Mouse (Mus musculus): ENCODE data around the gene Pagr1b.

DNA sequence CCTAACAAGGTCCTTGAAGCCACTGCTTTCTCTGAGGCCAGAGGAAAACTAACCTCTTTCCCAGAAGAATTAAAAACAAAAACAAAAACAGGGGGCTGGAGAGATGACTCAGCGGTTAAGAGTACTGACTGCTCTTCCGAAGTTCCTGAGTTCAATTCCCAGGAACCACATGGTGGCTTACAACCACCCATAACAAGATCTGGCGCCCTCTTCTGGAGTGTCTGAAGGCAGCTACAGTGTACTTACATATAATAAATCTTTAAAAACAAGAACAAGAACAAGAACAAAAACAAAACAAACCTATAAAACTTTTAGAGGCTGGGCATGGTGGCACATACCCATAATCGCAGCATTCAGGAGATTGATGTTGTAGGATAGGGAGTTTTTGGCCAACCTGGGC, 19.8 kb downstream of the Pagr1b start:
- TF ChIP-seq CTCF (IDR thresholded peaks at IDR 0.05; ENCODE audit: extremely low read depth, insufficient read depth, insufficient read length, insufficient replicate concordance): no peak
- no peak for TF ChIP-seq POLR2A (IDR thresholded peaks at IDR 0.05; ENCODE audit: low read depth, low read length)
